Mouse (Mus musculus) embryo, embryonic 11 days (tissue): ENCODE measurements around the gene 6430571L13Rik.

Experiments
- DNase-seq: peaks from one replicate; pipeline ENCODE4 v3.0.0-alpha.2; 2015

Gene 6430571L13Rik

DNA sequence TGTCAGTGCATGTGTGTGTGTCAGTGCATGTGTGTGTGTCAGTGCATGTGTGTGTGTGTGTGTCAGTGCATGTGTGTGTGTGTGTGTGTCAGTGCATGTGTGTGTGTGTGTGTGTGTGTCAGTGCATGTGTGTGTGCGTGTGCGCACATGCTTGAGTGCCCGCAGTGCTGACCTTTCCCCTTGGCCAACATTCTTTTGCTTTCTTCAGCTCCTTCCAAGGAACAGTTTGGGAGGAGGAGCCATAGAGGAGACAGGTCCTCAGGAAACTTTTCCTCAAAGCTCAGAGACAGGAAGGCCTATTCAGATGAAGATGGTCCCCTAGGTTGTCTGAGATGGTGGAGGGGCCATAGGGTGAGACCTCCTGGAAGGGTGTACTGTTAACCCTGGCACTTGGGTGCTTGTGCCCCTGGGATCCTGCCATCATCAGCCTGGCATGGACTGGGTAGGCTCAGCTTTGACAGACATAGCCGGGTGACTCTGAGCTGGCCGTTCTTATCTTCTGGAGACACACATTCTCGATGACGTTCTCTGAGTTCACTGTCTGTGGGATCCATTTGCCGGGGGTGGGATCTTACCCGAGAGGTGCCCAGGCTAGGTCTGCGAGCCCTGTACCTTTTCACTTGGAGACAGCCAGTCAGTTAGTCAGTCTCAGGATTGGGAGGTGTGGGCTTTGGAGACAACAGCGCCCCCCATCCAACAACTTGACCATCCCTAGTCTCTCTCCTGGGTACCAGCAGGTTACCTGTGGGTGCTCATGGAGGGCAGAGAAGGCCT lies 33.1 kb upstream of the 6430571L13Rik start:
- DNase-seq, result no peak

DNA sequence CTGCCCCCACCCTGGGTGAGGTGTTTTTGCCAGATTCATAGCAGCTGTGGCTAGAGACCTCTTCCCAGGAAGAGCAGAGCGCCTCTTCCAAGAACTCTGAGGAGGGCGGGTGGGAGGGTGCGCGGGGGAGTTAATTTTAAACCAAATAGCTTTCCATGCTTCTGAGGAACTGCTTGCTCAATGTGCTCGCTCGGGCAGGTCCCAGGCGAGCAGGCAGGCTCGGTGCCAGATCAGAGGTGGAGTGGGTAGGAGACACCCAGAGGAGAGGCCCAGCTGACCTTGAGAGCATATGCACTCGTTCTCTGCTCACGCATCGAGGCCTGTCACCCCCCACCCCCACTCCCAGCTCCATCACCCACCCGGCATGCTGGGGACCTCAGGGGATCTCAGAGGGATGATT lies 32.5 kb upstream of the 6430571L13Rik start:
- DNase-seq, result no peak

DNA sequence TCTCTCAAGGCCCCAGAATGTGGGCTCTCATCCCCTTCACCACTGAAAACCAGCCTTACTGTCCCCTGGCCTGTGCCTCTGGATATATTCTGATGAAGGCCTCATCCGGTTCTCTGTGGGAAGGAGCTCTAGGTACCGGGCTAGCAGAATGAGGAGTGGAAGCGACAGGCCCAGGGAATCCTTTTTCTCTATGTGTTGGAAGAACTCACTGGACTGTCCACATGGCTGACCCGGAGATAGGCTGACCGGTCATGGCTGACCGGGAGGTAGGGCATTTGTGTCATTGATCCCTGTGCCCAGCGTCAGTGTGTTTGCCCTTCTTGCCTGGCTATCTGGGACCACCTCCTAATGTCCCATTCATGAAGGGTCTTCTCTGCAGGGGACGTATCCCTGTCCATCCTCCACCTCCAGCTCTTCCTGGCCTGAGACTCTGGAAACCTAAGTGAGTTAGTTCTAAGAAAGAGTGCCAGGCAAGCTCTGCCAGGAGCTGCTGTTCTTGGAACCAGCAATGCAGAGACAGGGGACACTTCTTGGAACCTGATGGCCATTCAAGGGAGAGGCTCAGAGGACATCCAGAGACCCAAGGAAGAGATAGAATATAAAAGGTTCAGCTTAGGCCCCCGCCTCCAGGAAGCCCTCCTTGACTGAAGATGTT lies 31.9 kb upstream of the 6430571L13Rik start:
- no peak for DNase-seq

DNA sequence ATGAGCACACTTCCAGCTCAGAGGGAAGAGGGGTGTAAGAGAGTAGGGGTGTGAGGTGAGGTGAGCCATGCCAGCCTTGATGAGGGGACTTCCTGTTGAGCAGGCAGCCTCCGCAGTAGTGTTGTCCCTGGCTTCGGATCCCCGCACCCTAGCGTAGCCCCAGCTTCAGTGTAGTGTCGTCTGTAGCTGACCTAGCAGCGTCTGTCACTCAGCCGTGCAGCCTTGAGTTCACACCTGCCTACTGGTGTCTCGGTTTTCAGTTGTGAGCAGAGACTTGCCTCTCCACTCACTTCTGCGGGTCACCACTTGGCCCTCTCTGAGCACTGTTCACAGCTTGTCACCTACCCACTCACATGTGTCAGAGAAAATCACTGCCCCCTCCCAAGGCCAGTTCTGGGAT lies 31.2 kb upstream of the 6430571L13Rik start:
- DNase-seq, result no peak

DNA sequence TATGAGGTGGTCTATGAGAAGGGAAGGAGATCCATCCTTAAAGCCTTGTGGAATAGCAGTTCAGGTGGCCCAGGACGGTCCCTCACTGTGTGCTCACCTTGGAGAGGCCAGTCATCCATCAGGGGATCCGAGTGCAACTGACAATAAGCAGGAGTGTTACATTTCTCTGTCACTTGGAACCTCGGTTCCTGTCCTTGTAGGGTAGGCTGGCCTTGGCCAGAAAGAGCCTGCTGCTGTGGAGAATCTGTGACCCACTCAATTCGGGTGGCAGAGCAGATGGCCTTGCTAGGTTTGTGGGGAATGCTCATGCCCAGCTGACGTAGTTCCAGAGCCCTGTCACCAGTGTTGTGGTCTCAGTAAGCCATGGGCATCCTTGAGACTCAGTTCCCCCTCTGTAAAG lies 30.8 kb upstream of the 6430571L13Rik start:
- no peak for DNase-seq

DNA sequence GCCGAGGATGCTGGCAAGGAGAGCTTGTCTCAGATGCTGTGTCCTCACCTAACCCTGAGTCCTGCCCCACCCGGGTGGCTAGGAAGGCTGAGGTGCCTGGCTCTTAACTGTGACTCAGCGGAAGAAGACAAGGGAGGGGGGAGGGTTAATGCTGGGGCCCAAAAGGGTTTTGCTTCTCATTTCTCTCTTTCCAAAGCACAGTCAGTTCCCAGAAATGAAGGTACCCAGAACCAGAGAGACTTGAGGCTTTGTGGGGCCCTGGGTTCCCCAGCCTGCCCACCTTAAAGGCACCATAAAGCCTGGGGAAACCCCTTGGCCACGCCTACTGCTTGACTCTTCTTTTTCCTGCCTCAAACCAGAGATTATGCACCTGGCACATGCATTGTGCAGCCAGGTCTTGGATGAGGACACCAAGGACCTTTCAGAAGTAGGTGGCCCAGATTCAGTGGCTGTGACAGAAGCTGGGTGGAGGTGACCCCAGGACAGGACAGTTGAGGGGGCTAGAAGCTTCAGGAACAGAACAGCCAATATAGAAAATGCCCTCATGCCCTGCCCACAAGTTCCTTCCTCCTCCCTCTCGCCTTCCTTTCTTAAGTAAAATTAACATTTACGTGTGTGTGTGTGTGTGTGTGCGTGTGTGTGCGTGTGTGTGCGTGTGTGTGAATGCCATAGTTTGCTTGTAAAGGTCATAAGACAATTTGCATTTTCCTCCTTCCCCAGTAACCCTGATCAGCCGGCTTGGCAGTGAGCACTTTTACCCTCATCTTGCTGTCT lies 27.4 kb upstream of the 6430571L13Rik start:
- DNase-seq, result no peak

DNA sequence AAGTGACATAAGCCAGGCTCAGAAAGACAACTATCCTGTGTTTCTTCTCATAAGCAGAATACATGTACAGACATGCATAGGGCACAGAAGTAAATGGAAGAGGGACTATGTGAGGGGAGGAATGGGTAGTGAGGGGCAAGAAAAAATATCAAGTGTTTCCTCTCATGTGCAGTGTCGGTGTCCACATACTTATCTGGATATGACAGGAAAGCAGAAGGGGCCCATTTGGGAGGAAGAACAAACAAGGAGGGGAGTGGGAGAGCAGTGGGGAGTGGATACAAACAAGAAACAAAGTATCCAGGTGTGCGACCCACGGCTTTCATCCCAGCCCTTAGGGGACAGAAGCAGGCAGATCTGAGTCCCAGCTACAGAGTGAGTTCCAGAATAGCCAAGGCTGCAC lies 26.5 kb upstream of the 6430571L13Rik start:
- no peak for DNase-seq

DNA sequence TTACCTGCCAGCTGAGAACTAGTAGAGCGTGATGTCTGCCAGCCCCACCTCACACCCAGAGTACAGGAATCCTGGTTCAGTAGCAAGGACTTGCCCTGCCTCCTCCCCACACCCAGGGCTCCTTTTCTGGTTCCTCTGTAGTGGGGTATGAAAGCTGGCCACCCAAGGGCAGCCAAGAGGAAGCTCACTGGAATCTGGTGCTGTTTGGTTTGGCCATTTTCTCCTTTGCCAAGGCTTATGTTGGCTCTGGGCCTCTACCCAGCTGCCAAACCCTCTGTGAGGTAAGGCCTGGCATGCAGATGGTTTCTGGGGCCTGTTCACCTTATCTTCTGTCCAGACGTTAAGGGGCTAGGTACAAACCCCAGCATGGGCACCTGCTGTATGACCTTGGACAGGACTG lies 24.6 kb upstream of the 6430571L13Rik start:
- DNase-seq, result no peak

DNA sequence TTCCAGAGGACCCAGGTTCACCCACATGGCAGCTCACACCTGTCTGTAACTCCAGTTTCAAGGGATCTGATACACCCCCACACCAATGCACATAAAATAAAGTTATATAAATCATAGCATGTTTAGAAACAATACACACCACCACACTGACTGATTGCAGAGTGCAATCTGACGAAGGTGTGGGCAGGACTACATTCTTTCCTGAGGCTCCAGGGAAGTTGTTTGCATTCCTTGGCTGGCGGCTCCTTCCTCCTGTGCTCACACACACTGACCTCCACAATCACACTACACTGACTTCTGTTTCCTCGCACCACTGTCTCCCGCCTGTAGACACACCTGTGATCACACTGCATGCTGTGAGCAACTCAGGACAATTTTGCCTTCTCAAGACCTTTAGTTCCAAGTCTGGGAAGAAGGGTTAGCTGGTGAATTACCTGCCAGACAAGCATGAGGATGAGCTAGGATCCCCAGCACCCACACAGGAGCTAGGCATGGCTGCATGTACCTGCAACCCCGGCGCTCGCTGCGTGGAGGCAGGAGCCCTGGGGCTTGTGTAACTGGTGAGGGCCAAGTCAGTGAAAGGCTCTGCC lies 17.8 kb upstream of the 6430571L13Rik start:
- no peak for DNase-seq

DNA sequence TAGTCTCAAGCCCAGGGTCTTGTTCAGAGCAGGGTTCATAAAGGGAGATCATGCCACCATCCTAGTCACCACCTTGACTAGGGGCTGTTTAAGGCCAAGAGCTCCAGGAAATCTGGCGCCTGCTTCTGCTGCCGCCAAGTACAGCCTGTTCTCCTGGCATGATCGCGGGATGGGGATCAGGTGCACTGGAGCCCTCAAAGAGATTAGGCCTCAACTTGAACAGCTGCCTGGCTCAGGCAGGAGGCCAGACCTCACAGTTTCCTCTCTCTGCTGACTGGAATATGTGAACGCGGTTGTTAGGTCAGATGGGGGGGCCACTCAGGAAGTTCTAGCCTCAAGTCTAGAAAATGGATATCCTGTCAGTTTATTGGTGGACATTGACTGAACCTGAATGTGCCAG lies 16.8 kb upstream of the 6430571L13Rik start:
- DNase-seq, result no peak

DNA sequence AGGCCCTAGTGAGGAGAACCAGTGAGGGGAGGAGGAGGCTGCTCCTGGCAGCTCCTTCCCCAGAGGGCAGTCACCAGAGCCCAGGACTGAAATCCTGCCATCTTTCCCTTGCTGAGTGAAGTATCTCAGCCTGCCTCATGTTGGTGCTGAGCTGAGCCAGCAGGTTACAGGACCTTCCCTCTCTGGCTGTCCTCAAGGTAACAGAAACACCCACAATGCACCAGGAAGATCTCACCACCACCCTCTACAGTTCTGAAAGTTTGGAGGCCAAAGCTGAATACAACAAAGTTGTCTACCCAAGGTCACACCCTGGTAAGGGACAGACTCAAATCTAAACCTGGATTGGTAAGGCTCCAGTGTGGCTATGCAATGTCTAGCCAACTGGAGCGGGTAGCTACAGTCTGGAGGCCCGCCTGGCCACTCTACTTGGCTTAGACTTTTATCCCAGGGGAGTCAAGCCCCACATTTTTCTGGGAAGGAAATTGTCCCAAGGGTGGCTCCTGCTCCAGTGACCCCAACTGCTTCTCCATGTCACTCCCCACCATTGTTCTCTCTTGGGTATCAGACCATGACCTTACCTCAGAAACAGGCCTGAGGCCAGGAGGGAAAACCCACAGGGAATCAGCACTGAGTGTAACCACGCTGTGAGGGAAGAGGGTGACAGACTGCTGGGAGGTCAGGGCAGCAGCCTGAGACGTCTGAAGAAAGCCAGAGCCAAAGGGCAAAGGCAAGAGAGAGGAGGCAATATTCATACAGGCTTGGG lies 15.4 kb upstream of the 6430571L13Rik start:
- DNase-seq, result no peak

DNA sequence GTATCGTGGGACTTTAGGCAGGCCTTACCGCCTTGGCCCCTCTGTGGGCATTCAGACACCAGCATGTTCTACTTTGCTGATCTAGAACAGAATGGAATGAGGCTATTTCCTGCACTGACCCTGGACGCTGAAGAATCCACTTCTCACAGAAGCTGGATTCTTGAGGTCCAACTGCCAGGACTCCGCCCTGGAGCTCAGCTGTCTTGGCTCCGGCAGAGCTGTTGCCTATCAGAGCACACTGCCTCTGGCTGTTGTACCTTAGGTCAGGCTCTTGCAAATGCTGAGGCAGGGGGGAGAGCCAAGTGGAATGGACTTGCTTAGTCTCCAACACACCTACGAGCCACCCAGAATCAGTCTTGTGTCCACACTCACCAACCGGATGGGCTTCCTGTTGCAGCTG lies 14.5 kb upstream of the 6430571L13Rik start:
- DNase-seq, result no peak

DNA sequence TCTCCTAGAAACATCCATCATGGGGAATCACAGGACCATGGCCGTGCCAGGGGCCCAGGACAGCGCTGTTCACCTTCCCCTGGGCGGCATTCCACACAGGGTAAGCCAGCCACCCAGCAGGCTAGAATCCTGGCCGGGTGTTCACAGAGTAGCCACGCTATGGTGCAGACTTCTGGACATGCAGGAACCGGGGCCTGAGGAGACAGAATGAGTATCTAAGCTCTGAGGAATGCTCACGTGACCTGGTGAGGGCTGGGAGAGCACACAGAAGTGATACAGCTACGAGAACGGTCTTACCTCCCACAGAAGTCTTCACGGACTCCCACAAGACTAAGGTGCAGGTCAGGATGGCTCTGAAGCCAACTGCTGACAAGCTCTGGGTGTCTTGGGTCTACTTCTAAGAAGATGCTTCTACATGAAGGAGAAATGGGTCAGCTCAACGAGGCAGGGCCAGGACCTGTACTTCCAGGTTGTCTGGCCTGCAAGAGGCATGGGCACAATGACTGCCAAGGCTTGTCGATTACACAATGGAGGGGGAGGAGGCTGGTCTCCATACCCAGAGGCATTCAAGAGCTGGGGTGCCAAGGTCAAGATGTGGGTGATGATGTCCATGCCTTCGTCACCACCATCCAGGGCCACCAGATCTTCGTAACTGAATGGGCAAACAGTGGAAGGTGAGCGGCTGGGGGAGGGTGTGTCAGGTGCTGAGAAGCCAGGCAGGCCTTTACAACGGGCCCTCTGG lies 12.4 kb upstream of the 6430571L13Rik start:
- DNase-seq, result no peak

DNA sequence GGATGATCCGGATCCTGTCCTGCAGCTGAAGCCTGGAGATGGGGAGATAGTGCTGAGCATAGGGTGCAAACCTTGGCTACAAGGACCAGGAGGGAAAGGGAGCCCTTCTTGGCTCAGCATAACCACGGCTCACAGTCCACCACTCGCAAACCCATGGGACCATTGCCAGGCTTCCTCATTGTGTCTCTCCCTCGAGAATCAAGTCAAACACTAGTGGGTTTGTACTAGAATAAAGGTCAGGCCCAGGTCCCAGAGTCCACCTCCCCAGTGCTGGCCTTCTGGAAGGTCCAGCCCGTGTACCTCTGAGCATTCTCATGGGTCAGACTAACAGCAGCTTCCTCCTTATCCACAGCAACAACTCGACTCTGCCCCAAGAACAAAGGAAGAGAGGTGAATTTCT lies 9.6 kb upstream of the 6430571L13Rik start:
- no peak for DNase-seq

DNA sequence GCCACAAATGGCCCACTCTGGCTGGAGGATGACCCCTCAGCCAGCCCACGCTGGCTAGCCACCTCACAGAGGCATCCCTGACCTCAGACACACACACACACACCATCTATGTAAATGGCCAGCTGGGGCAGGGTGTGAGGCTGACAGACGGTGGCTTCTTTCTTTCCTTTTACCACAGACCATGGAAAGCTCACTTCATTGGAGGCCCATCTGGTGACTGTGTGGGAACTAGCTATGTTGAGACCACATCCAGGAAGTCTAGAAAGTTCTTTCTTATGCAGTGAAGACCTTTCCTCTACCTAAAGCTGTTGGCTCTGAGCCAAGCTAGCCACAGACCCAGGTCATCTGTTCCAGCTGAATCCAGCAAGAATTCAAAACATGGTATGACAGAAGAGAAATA lies 6.7 kb upstream of the 6430571L13Rik start:
- DNase-seq, result no peak

DNA sequence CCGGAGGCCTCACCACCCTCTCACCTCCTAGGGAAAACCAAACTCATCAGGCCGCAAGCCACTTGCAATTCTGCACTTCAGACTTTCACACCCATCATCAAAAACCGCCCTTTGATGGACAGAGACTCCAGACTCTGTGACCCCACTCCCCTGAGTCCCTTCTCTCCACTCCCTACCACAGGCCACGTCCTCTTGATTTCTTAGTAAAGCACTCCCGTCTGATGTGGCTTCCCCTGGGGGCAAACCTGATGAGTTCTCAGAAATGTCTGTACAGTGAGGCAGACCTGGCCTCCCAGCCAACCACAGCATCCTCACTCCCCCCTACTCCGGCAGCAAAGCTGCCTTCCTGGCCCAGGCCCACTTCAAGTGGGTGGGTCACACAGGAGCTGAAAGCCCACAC lies 6.0 kb upstream of the 6430571L13Rik start:
- no peak for DNase-seq

DNA sequence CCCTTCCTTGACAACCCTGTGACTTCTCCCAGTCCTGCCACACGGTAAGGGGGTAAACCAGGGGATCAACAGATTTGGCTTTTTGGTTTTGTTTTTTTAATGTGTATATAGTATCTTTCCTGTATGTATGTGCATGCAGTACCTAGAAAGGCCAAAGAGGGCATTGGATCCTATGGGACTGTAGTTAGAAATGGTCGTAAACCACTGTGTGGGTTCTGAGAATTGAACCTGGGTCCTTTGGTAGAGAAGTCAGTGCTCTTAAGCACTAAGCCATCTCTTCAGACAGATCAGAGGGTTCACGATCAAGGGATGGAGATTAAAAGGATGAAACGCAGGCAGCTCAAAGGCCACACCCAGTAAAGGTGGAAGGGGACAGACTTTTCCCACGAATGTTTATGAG lies 5.4 kb upstream of the 6430571L13Rik start:
- DNase-seq, result no peak

DNA sequence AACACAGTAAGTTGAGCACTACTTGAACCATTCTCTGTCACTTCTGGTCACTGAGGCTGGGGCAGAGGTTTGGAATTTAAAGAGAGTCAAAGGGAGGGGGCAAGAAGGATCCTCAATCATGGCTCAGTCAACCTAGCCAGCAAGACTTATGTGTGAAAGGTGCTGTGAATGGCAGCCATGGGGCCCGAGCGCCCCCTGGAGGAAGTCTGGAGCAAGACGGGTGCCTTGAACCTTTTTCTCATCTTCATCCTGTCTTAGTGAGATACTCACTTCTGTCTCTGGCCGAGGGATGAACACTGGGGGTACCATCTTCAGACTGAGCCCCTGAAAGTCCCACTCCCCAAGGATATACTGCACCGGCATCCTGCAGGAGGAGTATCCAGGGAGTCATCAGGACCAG lies 4.5 kb upstream of the 6430571L13Rik start:
- DNase-seq, result peak; percentile 50

DNA sequence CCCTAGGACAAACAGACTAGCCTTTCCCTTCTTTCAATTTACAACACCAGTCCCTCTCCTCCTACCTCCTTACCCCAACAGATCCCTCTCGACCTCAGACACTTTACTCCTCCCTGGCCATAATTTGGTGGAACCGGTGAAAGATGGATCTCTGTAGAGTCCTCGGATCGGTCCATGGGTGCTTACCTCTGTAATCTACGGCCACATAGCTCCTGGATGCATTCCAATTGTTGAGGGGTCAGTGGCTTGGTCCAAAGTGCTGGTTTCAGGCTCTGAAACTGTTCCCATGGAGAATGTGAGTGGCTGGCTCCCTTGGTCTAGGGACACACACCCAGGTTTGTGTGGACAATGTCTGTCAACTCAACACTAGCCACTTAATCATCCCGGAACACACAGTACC lies 4.0 kb upstream of the 6430571L13Rik start:
- no peak for DNase-seq

DNA sequence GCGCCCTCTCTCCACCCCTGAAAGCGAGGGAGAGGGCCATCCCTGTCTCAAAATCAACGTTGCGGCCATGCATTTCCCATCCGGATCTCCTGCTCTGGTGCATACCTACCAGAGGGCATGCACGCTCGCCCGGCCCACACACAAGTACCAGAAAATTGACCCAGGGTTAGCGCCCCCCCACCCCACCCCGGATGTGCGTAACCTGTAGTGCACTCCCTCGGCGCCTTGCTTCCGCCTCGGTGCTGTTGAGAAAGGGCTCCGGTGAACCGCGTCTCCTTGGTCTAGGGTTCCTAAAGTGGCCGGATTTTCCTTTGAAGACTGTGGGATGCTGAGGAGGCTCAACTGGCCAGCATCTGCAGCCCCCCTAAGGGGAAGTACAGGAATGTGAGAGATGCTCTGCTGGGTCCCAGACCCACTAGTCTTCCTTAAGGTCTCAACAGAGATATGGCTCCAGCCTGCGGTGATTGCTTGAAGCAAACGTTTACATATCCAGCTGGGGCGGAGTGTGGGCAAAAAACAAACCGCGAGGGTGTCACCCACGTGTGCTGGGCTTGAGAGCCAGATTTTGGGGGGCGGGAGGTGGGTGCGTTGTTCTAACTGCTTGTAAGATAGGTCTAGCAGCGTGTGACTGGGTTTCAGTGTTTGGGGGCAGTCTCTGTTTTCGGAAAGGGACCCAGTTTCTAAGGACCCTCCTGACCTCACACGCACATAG lies 2.1 kb upstream of the 6430571L13Rik start, which contains the start of gene Hemk1:
TSS of gene Hemk1 (minus strand) at position 179 of the 712 bp plus-strand sequence.
- DNase-seq, result peak; percentile 91
